Mouse (Mus musculus): Measurements from ENCODE around the gene Fam210b. TPM values are rescaled to one million over a fixed set of nuclear protein-coding genes. Genes with fewer than 3 reads are reported as not detected.

The Fam210b gene
- polyA plus RNA-seq, 1 experiment from 2014 or later, result 24.2 TPM

DNA sequence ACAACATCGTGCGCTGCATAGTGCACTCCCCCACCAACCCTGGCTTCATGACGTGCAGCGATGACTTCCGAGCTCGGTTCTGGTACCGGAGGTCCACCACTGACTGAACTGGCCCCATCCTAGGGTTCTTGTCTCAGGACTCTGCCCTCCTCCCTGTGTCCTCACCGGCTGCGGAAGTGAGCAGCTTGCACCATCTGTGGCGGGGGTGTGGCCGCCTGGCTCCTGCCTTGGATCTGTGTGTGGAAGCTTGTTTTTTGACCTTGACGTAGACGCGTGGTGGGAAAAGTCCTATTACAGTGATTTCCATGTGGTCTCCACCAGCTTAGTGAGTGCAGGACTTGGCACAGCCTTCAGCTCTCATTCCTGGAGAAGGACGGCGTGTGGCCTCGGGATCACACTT, 35.1 kb downstream of the Fam210b start:
- no peak overlapping the region for H3K27ac ChIP-seq (replicated peaks; ENCODE audit: low read depth, low read length)
- H3K36me3 ChIP-seq (replicated peaks; ENCODE audit: control insufficient read depth, insufficient read depth, low read depth, low read length), result peaks cover 19% of the 10 kb centered on the region
- H3K4me1 ChIP-seq (ENCODE audit: control insufficient read depth, insufficient read depth, low read length), result no peaks in the 10 kb centered on the region
- WGBS, result 93% methylated on average over 17 of the region's 17 CpGs
- H3K9ac ChIP-seq (replicated peaks; ENCODE audit: low read length), result no peak overlapping the region
- no peak for DNase-seq (ENCODE audit: low spot score)
- H3K27me3 ChIP-seq (ENCODE audit: control insufficient read depth, insufficient read depth, low read length), result no peaks in the 10 kb centered on the region
- H3K4me3 ChIP-seq (ENCODE audit: low read depth, low read length), result no peak overlapping the region
- no peak overlapping the region for H3K4me2 ChIP-seq (ENCODE audit: low read depth, low read length)
- H3K9me3 ChIP-seq (replicated peaks; ENCODE audit: control insufficient read depth, low read length), result no peaks in the 10 kb centered on the region
- no peak for ATAC-seq (replicated peaks; ENCODE audit: insufficient number of reproducible peaks, low FRiP score, low TSS enrichment, low read depth)

DNA sequence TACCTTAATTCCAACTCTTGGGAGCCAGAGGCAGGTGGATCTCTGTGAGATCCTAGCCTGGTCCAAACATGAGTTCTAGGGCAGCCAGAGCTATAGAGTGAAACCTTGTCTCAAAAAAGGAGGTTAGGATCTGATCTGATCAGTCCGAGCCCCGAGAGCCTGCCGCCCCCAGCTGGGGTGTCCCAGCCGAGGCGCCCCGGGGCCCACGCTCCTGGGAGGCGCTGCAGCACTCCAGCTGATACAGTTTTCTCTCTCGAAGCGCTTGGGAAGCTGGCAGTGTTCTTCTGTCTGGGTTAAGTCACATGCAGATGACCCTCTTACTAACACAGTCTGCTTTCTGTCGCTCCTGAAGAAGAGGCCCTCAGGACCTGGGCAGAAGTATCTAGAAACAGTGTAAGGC, 36.0 kb downstream of the Fam210b start:
- Histone ChIP-seq H3K4me2 (ENCODE audit: low read depth, low read length) (no peak overlapping the region), H3K27me3 (ENCODE audit: control insufficient read depth, insufficient read depth, low read length) (no peaks in the 10 kb centered on the region), H3K4me3 (ENCODE audit: low read depth, low read length) (no peak overlapping the region), H3K4me1 (ENCODE audit: control insufficient read depth, insufficient read depth, low read length) (no peaks in the 10 kb centered on the region), H3K9me3 (replicated peaks; ENCODE audit: control insufficient read depth, low read length) (no peaks in the 10 kb centered on the region), H3K27ac (replicated peaks; ENCODE audit: low read depth, low read length) (no peak overlapping the region), H3K36me3 (replicated peaks; ENCODE audit: control insufficient read depth, insufficient read depth, low read depth, low read length) (peaks cover 17% of the 10 kb centered on the region), H3K9ac (replicated peaks; ENCODE audit: low read length) (no peak overlapping the region)
- ATAC-seq (replicated peaks; ENCODE audit: insufficient number of reproducible peaks, low FRiP score, low TSS enrichment, low read depth) (no peak), DNase-seq (ENCODE audit: low spot score) (no peak)
- WGBS, result 94% methylated on average over 11 of the region's 11 CpGs

DNA sequence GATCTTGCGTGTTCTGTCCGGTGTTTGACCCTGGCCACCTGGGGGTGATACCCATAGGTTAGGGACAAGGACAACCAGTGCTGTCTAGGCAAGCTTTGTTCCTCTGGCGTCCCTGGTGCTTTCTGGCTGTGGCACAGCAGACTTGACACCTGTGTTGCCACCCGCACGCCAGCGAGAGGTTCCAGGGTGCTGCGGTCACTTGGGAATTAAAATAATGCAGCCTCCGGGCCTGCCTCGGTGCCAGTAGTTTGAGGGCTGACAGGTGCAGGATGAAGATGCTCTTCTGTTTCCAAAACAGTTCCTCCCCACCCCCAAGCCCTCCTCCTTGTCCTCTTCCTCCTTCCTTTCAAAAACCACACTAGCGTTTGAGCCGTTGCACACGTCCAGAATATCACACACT, 36.5 kb downstream of the Fam210b start:
- WGBS, result 85% methylated on average over 12 of the region's 12 CpGs
- H3K4me1 ChIP-seq (ENCODE audit: control insufficient read depth, insufficient read depth, low read length), result no peaks in the 10 kb centered on the region
- no peaks in the 10 kb centered on the region for H3K9me3 ChIP-seq (replicated peaks; ENCODE audit: control insufficient read depth, low read length)
- ATAC-seq (replicated peaks; ENCODE audit: insufficient number of reproducible peaks, low FRiP score, low TSS enrichment, low read depth), result no peak
- H3K4me2 ChIP-seq (ENCODE audit: low read depth, low read length), result no peak overlapping the region
- no peak for DNase-seq (ENCODE audit: low spot score)
- H3K4me3 ChIP-seq (ENCODE audit: low read depth, low read length), result no peak overlapping the region
- peaks cover 14% of the 10 kb centered on the region for H3K36me3 ChIP-seq (replicated peaks; ENCODE audit: control insufficient read depth, insufficient read depth, low read depth, low read length)
- no peak overlapping the region for H3K9ac ChIP-seq (replicated peaks; ENCODE audit: low read length)
- H3K27me3 ChIP-seq (ENCODE audit: control insufficient read depth, insufficient read depth, low read length), result no peaks in the 10 kb centered on the region
- no peak overlapping the region for H3K27ac ChIP-seq (replicated peaks; ENCODE audit: low read depth, low read length)

DNA sequence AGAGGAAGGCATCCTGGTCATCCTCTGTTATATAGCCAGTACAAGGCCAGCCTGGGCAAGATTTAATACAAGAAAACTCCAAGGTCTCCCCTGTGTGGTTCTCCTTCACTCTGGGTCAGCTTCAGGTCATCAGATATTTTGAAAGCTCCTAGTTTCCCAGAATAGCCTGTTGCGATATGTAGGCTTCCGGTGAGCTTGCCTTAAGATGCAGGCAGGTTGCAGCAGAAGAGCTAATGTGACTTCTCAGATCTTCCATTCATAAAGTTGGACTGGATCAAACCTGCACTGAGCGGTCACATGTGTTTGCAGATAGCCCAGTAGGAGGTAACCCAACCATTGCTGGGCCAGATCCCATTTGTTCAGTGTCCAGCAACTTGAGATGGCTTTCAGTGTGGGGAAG, 39.4 kb downstream of the Fam210b start:
- no peaks in the 10 kb centered on the region for H3K9me3 ChIP-seq (replicated peaks; ENCODE audit: control insufficient read depth, low read length)
- ATAC-seq (replicated peaks; ENCODE audit: insufficient number of reproducible peaks, low FRiP score, low TSS enrichment, low read depth) (no peak), DNase-seq (ENCODE audit: low spot score) (no peak)
- H3K4me3 ChIP-seq (ENCODE audit: low read depth, low read length), result no peak overlapping the region
- 97% methylated on average over 3 of the region's 3 CpGs for WGBS
- H3K36me3 ChIP-seq (replicated peaks; ENCODE audit: control insufficient read depth, insufficient read depth, low read depth, low read length), result peaks cover 11% of the 10 kb centered on the region
- no peak overlapping the region for H3K9ac ChIP-seq (replicated peaks; ENCODE audit: low read length)
- H3K27ac ChIP-seq (replicated peaks; ENCODE audit: low read depth, low read length), result no peak overlapping the region
- H3K27me3 ChIP-seq (ENCODE audit: control insufficient read depth, insufficient read depth, low read length), result no peaks in the 10 kb centered on the region
- no peaks in the 10 kb centered on the region for H3K4me1 ChIP-seq (ENCODE audit: control insufficient read depth, insufficient read depth, low read length)
- H3K4me2 ChIP-seq (ENCODE audit: low read depth, low read length), result no peak overlapping the region

DNA sequence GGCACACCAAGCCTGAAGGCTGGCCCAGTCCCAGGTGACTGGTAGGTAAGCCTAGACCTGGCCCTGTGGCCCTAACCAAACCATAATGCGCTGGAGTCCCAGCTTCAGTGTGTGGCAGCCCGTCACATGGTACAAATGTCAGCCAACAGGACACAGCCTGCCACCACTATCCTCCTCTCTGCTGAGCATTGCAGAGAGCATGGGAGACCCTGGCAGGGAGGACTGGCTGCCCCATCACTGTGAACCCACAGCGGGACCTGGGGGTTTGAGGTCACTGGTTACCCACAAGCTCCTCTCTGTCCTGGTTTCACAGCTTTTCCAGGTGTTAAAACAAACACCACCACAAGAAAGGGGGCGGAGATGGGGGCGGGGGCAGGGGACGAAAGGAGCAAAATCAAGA, 45.0 kb downstream of the Fam210b start:
- WGBS, result 47% methylated on average over 6 of the region's 6 CpGs
- no peak for DNase-seq (ENCODE audit: low spot score)
- H3K4me1 ChIP-seq (ENCODE audit: control insufficient read depth, insufficient read depth, low read length), result no peaks in the 10 kb centered on the region

DNA sequence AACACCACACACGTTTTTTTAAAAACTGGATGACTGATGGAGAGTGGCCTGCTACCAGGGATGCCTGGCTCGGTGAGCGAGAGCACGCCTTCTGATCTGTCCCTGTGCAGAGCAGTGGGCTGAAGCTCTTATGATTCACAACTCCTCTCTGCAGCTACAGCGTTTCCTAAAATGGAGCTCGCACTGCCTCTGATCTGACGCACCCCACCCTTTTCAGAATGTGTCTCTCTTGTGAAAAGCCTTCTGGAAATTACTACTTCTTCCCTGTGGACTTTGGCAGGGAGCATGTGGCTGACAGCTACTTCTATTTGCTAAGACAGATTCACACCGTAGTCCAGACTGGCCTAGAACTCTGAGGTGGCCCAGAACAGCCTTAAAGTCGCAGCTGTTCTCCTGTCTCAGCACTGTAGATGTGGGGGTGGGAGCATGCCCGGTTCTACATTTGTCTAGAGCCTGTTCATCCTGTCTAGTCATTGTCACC, 46.7 kb downstream of the Fam210b start:
- no peak for ATAC-seq (replicated peaks; ENCODE audit: insufficient number of reproducible peaks, low FRiP score, low TSS enrichment, low read depth)
- Histone ChIP-seq H3K9ac (replicated peaks; ENCODE audit: low read length) (no peak overlapping the region), H3K4me2 (ENCODE audit: low read depth, low read length) (no peak overlapping the region), H3K27me3 (ENCODE audit: control insufficient read depth, insufficient read depth, low read length) (no peaks in the 10 kb centered on the region), H3K4me1 (ENCODE audit: control insufficient read depth, insufficient read depth, low read length) (no peaks in the 10 kb centered on the region), H3K27ac (replicated peaks; ENCODE audit: low read depth, low read length) (no peak overlapping the region), H3K4me3 (ENCODE audit: low read depth, low read length) (no peak overlapping the region), H3K9me3 (replicated peaks; ENCODE audit: control insufficient read depth, low read length) (no peaks in the 10 kb centered on the region), H3K36me3 (replicated peaks; ENCODE audit: control insufficient read depth, insufficient read depth, low read depth, low read length) (no peaks in the 10 kb centered on the region)
- no peak for DNase-seq (ENCODE audit: low spot score)
- WGBS, result 78% methylated on average over 10 of the region's 10 CpGs

More for the DNA sequence above, 45.0 kb downstream of the Fam210b start:
- H3K27ac ChIP-seq (replicated peaks; ENCODE audit: low read depth, low read length), result no peak overlapping the region
- no peaks in the 10 kb centered on the region for H3K9me3 ChIP-seq (replicated peaks; ENCODE audit: control insufficient read depth, low read length)
- no peak overlapping the region for H3K4me3 ChIP-seq (ENCODE audit: low read depth, low read length)
- no peak for ATAC-seq (replicated peaks; ENCODE audit: insufficient number of reproducible peaks, low FRiP score, low TSS enrichment, low read depth)
- H3K27me3 ChIP-seq (ENCODE audit: control insufficient read depth, insufficient read depth, low read length), result no peaks in the 10 kb centered on the region
- H3K4me2 ChIP-seq (ENCODE audit: low read depth, low read length), result no peak overlapping the region
- no peaks in the 10 kb centered on the region for H3K36me3 ChIP-seq (replicated peaks; ENCODE audit: control insufficient read depth, insufficient read depth, low read depth, low read length)
- no peak overlapping the region for H3K9ac ChIP-seq (replicated peaks; ENCODE audit: low read length)

DNA sequence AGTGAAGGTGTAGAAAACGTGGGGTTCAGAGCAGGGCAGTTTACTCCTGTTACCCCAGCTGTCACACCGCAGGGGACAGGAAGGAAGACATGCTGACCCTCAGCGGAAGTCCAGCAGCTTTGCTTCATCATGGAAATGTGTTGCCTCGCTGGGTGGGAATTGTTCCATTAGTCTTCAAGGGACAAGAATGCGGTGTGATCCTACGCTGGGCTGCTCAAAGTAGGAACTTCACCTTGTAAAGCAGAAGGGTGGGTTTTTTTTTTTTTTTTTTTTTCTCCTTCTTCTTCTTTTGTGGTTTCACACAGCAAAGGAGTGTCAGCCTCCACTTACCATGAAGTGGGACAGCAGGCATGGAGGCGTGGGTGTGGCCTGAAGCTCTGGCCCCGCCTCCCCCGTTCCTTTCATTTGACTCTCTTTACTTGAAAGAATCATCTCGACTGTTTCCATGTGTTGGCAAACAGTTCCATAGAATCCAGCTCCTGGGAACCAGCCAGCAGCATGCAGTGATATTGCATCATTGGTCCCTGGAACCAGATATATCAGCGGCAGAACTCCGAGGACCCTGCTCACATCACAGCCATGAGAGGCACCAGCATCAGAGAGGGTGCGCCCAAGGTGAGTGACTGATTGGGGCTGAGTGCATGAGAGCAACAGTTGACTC, 48.2 kb downstream of the Fam210b start, which contains the start of gene Cass4:
Gene Cass4, plus strand, starts transcription at position 404 of the 661 bp plus-strand sequence.
- Histone ChIP-seq H3K9me3 (replicated peaks; ENCODE audit: control insufficient read depth, low read length) (no peaks in the 10 kb centered on the region), H3K27ac (replicated peaks; ENCODE audit: low read depth, low read length) (no peak within 1 kb of the TSS), H3K4me3 (ENCODE audit: low read depth, low read length) (no peak within 1 kb of the TSS), H3K4me2 (ENCODE audit: low read depth, low read length) (no peak within 1 kb of the TSS), H3K27me3 (ENCODE audit: control insufficient read depth, insufficient read depth, low read length) (no peaks in the 10 kb centered on the region), H3K4me1 (ENCODE audit: control insufficient read depth, insufficient read depth, low read length) (no peaks in the 10 kb centered on the region), H3K36me3 (replicated peaks; ENCODE audit: control insufficient read depth, insufficient read depth, low read depth, low read length) (no peaks in the 10 kb centered on the region), H3K9ac (replicated peaks; ENCODE audit: low read length) (no peak within 1 kb of the TSS)
- 39% methylated on average over 13 of the region's 13 CpGs for WGBS
- DNase-seq (ENCODE audit: low spot score) (no peak), ATAC-seq (replicated peaks; ENCODE audit: insufficient number of reproducible peaks, low FRiP score, low TSS enrichment, low read depth) (no peak)

DNA sequence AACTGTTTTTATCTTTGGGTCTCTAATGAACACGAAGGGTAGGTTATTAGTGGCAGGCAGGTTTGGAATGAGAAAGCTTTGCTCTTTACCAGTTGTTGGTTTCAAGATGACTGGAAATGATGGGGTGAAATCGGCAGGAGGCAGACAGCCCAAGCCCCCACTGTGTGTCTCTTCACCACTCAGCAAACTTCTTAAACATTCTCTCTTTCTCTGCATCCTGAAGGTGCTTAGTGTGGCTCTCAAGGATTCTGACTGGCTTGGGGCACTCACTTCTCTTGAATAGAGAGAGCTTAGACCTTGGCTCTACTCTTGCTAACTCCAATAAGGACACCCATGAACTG, 48.7 kb downstream of the Fam210b start:
- ATAC-seq (replicated peaks; ENCODE audit: insufficient number of reproducible peaks, low FRiP score, low TSS enrichment, low read depth) (no peak), DNase-seq (ENCODE audit: low spot score) (no peak)
- H3K4me2 ChIP-seq (ENCODE audit: low read depth, low read length), result no peak overlapping the region
- H3K9me3 ChIP-seq (replicated peaks; ENCODE audit: control insufficient read depth, low read length), result no peaks in the 10 kb centered on the region
- no peaks in the 10 kb centered on the region for H3K4me1 ChIP-seq (ENCODE audit: control insufficient read depth, insufficient read depth, low read length)
- no peaks in the 10 kb centered on the region for H3K36me3 ChIP-seq (replicated peaks; ENCODE audit: control insufficient read depth, insufficient read depth, low read depth, low read length)
- no peak overlapping the region for H3K27ac ChIP-seq (replicated peaks; ENCODE audit: low read depth, low read length)
- H3K27me3 ChIP-seq (ENCODE audit: control insufficient read depth, insufficient read depth, low read length), result no peaks in the 10 kb centered on the region
- H3K9ac ChIP-seq (replicated peaks; ENCODE audit: low read length), result no peak overlapping the region
- H3K4me3 ChIP-seq (ENCODE audit: low read depth, low read length), result no peak overlapping the region
- 71% methylated on average over 2 of the region's 2 CpGs for WGBS
